ENCODE assay signal across 15 mouse cellular contexts in the genomic region with DNA sequence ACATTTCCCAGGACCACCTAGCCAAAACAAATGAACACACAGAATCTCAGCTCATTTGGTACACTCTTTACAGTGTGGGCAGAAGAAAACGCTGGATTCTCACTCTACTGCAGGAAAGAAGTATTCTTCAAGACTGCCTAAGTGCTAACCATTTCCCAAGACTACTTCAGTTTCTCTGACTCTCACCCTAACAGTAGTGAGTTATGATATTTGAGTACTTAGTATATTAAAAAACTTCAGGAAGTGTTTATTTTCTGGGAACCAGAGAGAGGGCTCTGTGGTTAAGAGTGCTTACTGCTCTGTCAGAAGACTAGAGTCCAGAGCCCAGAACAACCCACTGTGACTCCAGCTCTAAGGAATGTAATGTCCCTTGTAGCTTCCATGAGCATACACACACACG.
"Had no signal": no experiment of that assay in that cellular context is flagged by ENCODE, and none has a peak within 500 bp of the region (broad histone marks: within the 10 kb centered on the region; RNA-seq: fewer than 3 reads in every experiment).

No protein-coding gene starts in this region.

- H3K27me3 ChIP-seq: limb, embryonic 15.5 days; liver, embryonic 12.5 days; midbrain, embryonic 12.5 days; midbrain, embryonic 15.5 days; neural tube, embryonic 12.5 days had no signal

- ATAC-seq: liver, embryonic 12.5 days; midbrain, embryonic 15.5 days had no signal

- DNase-seq: lung, embryonic 14.5 days; lung, postnatal 10 days; right cerebral cortex, postnatal 25 days; right cerebral cortex, postnatal 4 days; spleen, adult 18-20 months; thymus, adult 18-20 months; thymus, postnatal 14 days; thymus, postnatal 36 days had no signal

- H3K27ac ChIP-seq: limb, embryonic 15.5 days; liver, embryonic 12.5 days; liver, embryonic 14.5 days; midbrain, embryonic 10.5 days; midbrain, embryonic 12.5 days; midbrain, embryonic 15.5 days; neural tube, embryonic 12.5 days had no signal

- H3K9me3 ChIP-seq: limb, embryonic 15.5 days; liver, embryonic 12.5 days; midbrain, embryonic 15.5 days; neural tube, embryonic 12.5 days had no signal

- H3K4me2 ChIP-seq: limb, embryonic 15.5 days; liver, embryonic 12.5 days; lung, embryonic 14.5 days; midbrain, embryonic 12.5 days; midbrain, embryonic 15.5 days; neural tube, embryonic 12.5 days had no signal

- H3K4me1 ChIP-seq: limb, embryonic 15.5 days; liver, embryonic 12.5 days; midbrain, embryonic 10.5 days; midbrain, embryonic 12.5 days; midbrain, embryonic 15.5 days; neural tube, embryonic 12.5 days had no signal

- H3K4me3 ChIP-seq: limb, embryonic 15.5 days; liver, embryonic 12.5 days; midbrain, embryonic 10.5 days; midbrain, embryonic 12.5 days; midbrain, embryonic 15.5 days; neural tube, embryonic 12.5 days had no signal

- H3K9ac ChIP-seq: limb, embryonic 15.5 days; liver, embryonic 12.5 days; liver, embryonic 14.5 days; lung, embryonic 14.5 days; midbrain, embryonic 12.5 days; midbrain, embryonic 15.5 days; neural tube, embryonic 12.5 days had no signal

- H3K36me3 ChIP-seq: limb, embryonic 15.5 days; liver, embryonic 12.5 days; midbrain, embryonic 10.5 days; midbrain, embryonic 12.5 days; midbrain, embryonic 15.5 days; neural tube, embryonic 12.5 days had no signal
